Mouse (Mus musculus) brain, embryonic 18.5 days (tissue): ENCODE measurements at regions not wholly inside any gene's neighbourhood (a gene's known extent, or its start where the extent isn't known, plus 50 kb on each side); places are given as distances from the start of the nearest gene placed in this dataset.
A peak's percentile ranks its signal among the peaks of the same experiment; 100 is the strongest.

Experiments used
- DNase-seq: peaks from one replicate; pipeline ENCODE4 v3.0.0-alpha.2; 2012; ENCODE audit warnings: low read depth, low spot score

DNA sequence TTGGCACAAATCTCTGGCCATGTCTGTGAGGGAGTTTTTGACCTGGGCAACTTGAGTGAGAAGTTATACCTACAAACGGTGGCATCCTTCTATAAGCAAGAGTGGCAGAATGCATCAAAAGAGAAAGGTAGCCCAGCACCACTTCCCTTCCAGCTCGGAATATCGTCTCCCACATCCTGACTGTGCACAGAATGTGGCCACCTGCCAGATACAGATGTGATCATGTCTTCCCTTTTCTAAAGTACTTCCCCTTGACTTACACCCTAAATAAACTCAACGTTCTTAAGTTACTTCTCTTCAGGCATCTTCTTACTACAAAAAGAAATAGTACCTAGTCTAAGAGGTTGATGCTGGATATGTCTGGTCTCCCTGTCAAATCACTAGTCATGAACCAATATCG, 175.2 kb upstream of the 2610001J05Rik start:
- DNase-seq = no peak

DNA sequence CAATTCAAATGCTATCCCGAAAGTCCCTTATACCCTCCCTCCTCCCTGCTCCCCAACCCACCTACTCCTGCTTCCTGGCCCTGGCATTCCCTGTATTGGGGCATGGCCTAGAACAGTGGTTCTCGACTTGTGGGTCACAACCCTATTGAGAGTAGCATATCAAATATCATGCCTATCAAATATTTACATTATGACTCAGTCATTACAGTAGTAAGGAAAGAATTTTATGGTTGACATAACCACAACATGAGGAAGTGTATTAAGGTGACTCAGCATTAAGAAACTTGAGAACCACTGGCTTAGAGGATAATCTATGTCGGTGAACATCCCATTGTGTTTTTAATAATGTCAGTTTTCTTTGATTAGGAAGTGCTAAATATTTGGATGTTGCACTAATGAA, 173.3 kb upstream of the 2610001J05Rik start:
- DNase-seq = no peak

DNA sequence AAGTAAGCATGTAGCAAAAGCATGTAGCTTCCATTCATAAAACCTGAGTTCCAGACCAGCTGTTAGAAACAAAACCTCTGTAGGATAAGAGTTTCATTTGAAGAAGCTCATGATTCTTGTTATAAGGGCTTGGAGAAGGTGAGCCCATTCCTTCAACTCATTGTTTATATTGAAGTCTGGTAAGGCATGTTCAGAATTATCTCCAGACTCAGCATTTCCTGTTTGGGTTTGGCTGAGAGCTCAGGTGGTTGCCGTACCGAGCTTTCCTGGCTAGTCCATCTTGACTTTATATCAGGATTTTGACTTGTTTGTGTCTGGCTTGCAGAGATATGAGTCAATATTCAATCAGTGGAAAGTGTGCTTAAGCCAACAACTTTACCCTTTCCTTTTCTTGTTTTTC, 154.6 kb upstream of the 2610001J05Rik start:
- DNase-seq = no peak

DNA sequence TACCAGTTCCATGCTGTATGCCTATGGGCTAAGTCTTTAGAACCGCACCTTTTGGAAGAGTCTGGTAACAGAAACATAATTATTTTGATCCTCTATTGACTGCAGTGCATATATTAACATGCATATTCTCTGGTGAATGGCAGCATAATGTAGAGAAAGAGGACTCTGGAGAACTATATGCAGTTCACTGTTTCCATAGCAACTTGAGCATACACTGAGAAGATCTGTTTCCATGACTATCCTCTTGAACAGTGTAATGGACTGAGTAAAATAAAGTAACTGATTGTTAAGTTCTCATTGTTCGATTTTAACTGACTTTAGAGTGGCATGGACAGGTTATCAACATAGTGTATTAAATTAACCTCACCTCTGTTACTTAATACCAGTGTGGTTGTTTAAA, 147.6 kb upstream of the 2610001J05Rik start:
- DNase-seq = peak; percentile 43

DNA sequence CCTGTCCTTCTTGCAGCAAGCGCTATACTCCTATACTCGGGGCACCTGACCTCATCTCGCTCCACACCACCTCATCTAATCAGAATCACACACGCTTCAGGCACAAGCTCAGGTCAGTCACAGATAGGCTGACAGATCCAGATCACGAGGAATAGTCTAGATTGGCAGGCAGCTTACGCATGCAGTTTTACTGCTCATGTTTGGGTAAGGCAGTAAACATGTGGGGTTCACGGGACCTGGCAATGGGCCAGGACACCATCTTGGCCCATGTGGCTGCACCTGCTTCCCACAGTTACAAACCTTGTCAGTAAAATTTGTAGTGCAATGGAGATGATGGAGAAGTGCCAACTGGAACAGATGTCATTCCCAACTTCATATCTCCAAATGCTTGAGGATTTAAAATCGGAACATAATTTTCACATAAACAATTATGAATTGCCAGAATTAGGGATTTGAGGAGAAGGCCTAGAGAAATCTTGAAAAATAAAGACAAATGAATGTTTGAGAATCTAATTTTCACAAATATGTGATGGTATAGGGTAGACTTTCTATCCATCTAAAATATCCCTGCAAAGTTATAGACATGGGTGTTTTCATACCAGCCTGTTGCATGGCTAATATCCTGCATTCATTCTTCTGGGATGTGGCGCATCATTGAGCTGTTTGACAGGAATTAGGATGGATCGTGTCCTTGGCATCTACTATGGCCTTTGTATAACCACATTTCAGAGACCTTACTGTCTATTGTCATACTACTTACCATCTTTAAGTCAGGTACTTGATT, 111.5 kb upstream of the 2610001J05Rik start:
- DNase-seq = peak; percentile 28

DNA sequence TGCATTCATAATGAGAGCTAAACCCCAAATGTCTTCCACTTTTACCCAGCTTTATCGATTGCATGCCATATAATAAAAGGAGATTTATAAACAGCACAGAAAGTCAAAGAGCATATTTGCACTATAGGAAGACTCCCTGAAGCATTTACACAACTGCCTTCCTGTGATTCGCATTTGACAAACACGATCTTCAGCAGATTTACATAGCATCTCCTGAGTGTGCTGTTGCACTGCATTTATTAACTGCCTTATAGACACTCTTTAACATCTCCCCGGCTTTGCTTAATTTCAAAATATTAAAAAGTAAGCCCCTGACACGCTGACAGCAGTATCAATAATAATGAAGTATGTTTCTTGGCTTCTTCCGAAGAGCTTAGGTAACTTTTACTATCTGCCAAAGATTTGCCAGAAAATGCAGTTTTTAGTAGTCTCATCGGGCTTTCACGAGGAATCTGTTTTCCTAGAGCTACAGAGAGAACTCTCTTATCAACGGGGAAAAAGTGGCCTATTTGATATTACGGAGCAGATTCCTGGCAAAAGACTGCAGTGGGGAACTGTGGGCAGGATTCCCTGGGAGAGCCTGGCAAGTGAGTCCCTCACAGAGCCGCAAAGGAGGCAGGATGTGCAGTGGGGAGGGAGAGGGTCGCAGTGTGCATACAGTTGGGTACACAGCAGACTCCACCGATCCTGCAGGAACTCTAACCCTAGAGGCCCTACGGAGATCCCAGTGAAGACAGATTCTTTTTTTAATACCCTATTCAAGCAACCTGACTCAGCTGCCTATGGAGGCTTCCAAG, 103.6 kb upstream of the 2610001J05Rik start:
- DNase-seq = no peak

DNA sequence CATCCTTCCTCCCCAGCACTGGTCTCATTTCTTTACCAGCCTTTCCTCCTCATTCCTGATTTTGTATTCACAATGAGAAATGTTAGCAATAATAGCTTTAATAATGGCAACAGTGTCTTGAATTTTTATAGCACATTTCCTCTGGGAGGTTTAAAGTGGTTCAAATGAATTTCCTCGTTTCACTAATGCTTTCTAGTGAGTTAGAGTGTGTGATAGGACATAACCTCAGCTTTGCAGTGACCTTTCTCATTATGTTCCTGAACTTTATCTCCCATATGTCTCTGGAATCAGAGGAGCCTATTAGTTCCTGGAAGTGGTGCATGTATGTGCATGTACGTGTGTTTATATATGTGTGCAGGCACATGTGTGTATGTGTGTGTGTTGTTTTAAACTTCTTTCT, 93.2 kb upstream of the 2610001J05Rik start:
- no peak for DNase-seq

DNA sequence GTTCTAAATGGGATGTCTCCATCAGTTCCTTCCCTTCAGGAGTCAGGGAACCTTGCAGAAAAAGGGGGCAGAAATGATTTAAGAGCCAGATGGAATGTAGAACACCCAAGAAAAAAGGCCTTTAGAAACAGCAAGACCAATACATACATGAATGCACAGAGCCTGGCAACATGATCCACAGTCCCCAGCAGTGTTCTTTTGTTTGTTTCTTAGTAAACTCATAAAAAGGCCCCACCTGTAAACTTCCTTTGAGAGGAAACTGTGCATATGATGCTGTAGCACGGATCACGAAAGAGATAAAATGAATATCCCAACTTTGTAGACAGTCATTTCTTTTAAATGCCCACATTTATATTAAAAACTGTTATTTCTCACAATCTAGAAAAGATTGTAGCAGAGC, 92.7 kb upstream of the 2610001J05Rik start:
- DNase-seq = no peak

DNA sequence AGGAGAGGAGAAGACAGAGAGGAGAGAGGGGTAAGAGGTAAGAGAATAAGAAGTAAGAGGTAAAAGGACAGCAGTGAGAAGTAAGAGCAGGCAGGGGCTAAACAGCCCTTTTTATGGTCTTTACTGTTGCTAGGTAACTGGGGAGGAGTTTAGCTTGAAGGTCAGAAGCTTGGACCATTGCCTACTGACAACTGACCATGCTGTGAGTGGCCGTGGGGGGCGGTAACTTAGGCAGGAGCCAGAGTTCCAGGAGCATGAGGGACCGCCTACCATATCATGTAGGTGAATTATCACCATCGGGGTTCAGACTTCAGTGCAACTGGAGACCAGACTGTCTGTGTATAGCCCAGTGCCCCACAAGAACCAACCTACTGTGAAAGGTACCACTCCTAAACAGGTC, 78.3 kb upstream of the 2610001J05Rik start:
- DNase-seq = no peak

DNA sequence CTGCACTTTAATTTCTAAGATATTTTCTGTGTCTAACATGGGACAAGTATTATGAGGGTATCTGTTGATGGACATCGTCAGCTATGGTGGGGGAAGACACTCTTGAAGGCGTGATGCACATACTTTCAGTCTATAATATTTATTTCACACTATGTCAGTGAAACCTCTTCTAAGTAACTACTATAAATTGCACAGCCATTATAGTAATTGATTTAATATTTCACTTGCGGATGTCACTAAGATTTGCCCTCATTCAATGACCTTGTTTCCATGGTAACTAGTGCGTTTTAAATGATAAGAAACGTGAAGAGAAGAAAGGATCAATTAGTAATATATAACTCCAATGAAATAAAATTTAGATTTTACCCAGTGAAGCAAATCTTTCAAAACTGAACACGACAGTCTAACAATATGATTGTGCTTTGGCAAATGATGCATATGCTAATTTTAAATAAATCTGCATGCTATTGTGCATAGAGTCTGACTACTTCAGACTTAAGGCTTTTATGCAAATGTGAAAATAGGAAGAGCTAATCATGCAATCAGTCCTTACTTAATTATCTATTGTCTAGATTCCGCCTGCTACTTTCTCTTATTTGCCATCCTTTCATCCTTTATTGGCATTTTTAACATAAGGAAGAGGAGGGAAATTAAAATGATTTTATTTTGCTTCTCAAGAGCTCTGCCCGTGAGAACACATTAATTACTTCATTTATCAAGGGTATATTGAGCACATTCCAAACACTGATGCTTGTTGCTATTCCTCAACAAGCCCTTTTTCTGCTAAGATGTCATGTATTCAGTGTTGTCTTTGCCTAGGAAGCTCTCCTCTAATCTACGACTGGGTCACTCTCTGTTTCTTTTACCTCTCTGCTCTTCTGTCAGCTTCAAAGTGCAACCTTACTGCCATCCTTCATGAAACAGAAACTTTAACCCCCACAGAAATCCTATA, 49.8 kb upstream of the 2610001J05Rik start:
- peak; percentile 28 for DNase-seq
